Mouse (Mus musculus): ENCODE measurements around the gene Slc16a7.

- TF ChIP-seq POLR2A (IDR thresholded peaks at IDR 0.05; ENCODE audit: control insufficient read depth, low read depth, low read length) (no peak), CTCF (IDR thresholded peaks at IDR 0.05; ENCODE audit: control insufficient read depth, insufficient read depth, insufficient replicate concordance, low read depth, low read length) (no peak)
These were observed 64.2 kb downstream of the Slc16a7 start for GRCm38 (mm10) chr10:125324871-125325565.
